Mouse (Mus musculus): ENCODE results near the gene Prepl.

DNA sequence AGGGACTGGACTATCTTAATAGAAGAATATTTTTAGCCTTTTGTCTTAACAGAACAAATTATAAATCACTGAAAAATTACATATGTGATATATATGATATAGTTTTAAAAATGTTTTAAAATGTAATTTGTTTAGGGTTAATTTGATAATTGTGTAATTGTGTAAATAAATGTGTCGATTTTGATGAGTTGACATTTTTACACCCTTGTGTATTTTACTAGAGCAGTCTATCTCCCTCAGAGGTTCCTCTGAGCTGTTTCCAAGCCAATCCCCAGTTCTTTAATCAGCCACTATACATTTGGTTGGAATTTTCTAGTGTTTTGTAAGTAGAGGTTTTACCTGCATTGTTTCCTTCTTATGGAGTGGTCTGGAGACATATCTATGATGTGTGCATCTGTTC, 48.4 kb upstream of the Prepl start:
- no peak for TF ChIP-seq CTCF (IDR thresholded peaks at IDR 0.05; ENCODE audit: control insufficient read depth, insufficient read depth, insufficient read length)
- no peak for TF ChIP-seq MYOG (IDR thresholded peaks at IDR 0.05; ENCODE audit: control insufficient read depth, extremely low read depth, insufficient read length)
- no peak for TF ChIP-seq MAX (IDR thresholded peaks at IDR 0.05)
- TF ChIP-seq USF1 (IDR thresholded peaks at IDR 0.05; ENCODE audit: low read depth): no peak
- TF ChIP-seq MYOD1 (IDR thresholded peaks at IDR 0.05; ENCODE audit: control insufficient read depth, insufficient read length, low read depth): no peak

Data from C2C12 (cell line).